Mouse (Mus musculus) midbrain, embryonic 10.5 days (tissue): ENCODE measurements around the gene Neurl1a. TPM values are rescaled to one million over a fixed set of nuclear protein-coding genes. Genes with fewer than 3 reads are reported as not detected.

Experiments used
- DNase-seq: peaks from one replicate; pipeline ENCODE4 v3.0.0-alpha.2; 2017; ENCODE audit warnings: low spot score
- H3K27ac ChIP-seq: fragments of 300-500 bp; sonication (generic); replicated peaks from 2 replicates; pipeline ENCODE4 v1.5.1; 2016; ENCODE audit warnings: mild to moderate bottlenecking
- H3K27me3 ChIP-seq: fragments of 300-500 bp; sonication (generic); 2 replicates; pipeline ENCODE4 v1.6.1; 2016; ENCODE audit warnings: low read depth, mild to moderate bottlenecking; ENCODE audit not compliant: poor library complexity, severe bottlenecking
- H3K36me3 ChIP-seq: fragments of 300-500 bp; sonication (generic); 2 replicates; pipeline ENCODE4 v1.6.1; 2016; ENCODE audit warnings: mild to moderate bottlenecking, moderate library complexity
- H3K4me1 ChIP-seq: fragments of 300-500 bp; sonication (generic); 2 replicates; pipeline ENCODE4 v1.6.1; 2016
- H3K4me3 ChIP-seq: fragments of 300-500 bp; sonication (generic); 2 replicates; pipeline ENCODE4 v1.5.1; 2016; ENCODE audit warnings: mild to moderate bottlenecking, moderate library complexity
- H3K9me3 ChIP-seq: fragments of 300-500 bp; sonication (generic); replicated peaks from 2 replicates; pipeline ENCODE4 v1.6.1; 2016; ENCODE audit warnings: mild to moderate bottlenecking
- WGBS: fragments of 180-500 bp; shearing (Covaris S2); methylation state at CpG from one replicate; pipeline ENCODE4 v1.1.7; 2016; 5-methylcytosine and 5-hydroxymethylcytosine counted together
- polyA plus RNA-seq: library from polyadenylated mRNA; unstranded; fragments of >200 nt; fragmentation: Nextera tagmentation; extraction: Ambion mirVana; gene quantifications from 2 replicates; pipeline ENCODE4 v1.2.1, GENCODE M21; 2016

Gene Neurl1a
- polyA plus RNA-seq, 1 experiment from 2014 or later = 5.0 TPM

GRCm38 (mm10) chr19:47175472-47175871 is 3.1 kb upstream of the Neurl1a start:
- no peak for DNase-seq
- peaks cover 50% of the 10 kb centered on the region for H3K27me3 ChIP-seq

GRCm38 (mm10) chr19:47176916-47177505 is 1.6 kb upstream of the Neurl1a start:
- Histone ChIP-seq H3K4me3 (no peak overlapping the region), H3K27me3 (peaks cover 65% of the 10 kb centered on the region), H3K36me3 (no peaks in the 10 kb centered on the region), H3K4me1 (peaks cover 22% of the 10 kb centered on the region), H3K9me3 (peaks cover 8% of the 10 kb centered on the region), H3K27ac (no peak overlapping the region)
- DNase-seq = no peak
- WGBS = 78% methylated on average over 2 of the region's 2 CpGs

More at GRCm38 (mm10) chr19:47175472-47175871, 3.1 kb upstream of the Neurl1a start:
- H3K9me3 ChIP-seq = no peaks in the 10 kb centered on the region
- H3K36me3 ChIP-seq = no peaks in the 10 kb centered on the region
- peaks cover 22% of the 10 kb centered on the region for H3K4me1 ChIP-seq
- no peak overlapping the region for H3K27ac ChIP-seq
- WGBS = 74% methylated on average over 2 of the region's 2 CpGs
- no peak overlapping the region for H3K4me3 ChIP-seq

DNA sequence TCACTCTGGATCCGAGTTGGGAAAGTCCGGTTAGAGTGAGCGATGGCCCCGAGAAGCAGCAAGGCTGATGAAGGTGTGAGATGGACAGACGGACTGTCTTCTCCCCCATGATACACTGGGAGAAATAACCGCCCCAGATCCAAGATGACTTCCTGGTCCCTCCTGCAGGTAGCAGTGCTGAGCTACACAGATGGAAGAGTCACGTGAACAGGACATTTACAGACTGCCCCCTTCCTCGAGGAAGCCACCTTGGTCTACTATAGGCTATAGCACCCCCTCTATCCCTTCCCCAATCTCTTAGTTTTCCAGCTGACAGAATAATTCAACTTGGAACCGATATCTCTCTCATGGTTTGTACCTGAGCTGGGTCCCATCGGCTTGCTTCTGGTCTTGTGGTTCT is 619 bp upstream of the Neurl1a start:
- no peak for DNase-seq
- WGBS = 18% methylated on average over 10 of the region's 10 CpGs
- Histone ChIP-seq H3K27me3 (peaks cover 66% of the 10 kb centered on the region), H3K4me1 (peaks cover 22% of the 10 kb centered on the region), H3K27ac (no peak overlapping the region), H3K36me3 (no peaks in the 10 kb centered on the region), H3K9me3 (peaks cover 11% of the 10 kb centered on the region), H3K4me3 (peak overlapping the region; percentile 78)

GRCm38 (mm10) chr19:47179272-47179809 is 721 bp downstream of the Neurl1a start:
- H3K9me3 ChIP-seq = peaks cover 11% of the 10 kb centered on the region
- under 1% methylated on average over 37 of the region's 42 CpGs for WGBS
- peak overlapping the region; percentile 74 for H3K27ac ChIP-seq
- no peaks in the 10 kb centered on the region for H3K36me3 ChIP-seq
- H3K27me3 ChIP-seq = peaks cover 68% of the 10 kb centered on the region
- DNase-seq = peak; percentile 35
- H3K4me1 ChIP-seq = peaks cover 29% of the 10 kb centered on the region
- H3K4me3 ChIP-seq = peak overlapping the region; percentile 78

- H3K27ac ChIP-seq = no peak overlapping the region
These were observed 1.4 kb downstream of the Neurl1a start for GRCm38 (mm10) chr19:47180011-47180410.

DNA sequence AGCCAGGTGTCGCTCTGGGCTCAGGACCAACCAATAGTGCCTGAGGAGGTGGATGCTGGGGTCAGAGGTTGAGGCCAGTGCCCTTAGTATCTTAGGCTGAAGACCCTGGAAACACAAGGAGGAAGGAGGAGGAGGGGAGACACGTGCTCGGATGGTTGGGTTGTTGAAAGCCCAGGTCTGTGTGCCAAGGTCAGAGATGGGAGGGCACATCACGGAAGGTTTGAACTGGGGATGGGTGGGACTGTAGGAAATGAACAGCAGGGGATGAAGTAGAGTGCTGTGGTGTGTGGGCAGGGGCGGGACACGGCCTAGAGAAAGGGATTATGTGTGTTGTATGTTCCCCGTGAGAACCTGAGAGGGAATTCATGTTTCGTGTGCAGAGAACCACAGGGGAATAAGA is 5.6 kb downstream of the Neurl1a start:
- H3K36me3 ChIP-seq = no peaks in the 10 kb centered on the region
- peaks cover 35% of the 10 kb centered on the region for H3K4me1 ChIP-seq
- H3K27ac ChIP-seq = no peak overlapping the region
- H3K4me3 ChIP-seq = no peak overlapping the region
- H3K27me3 ChIP-seq = peaks cover 31% of the 10 kb centered on the region
- H3K9me3 ChIP-seq = peaks cover 11% of the 10 kb centered on the region
- WGBS = 68% methylated on average over 8 of the region's 8 CpGs
- no peak for DNase-seq

More at GRCm38 (mm10) chr19:47180011-47180410, 1.4 kb downstream of the Neurl1a start:
- H3K4me1 ChIP-seq = peaks cover 31% of the 10 kb centered on the region
- peak overlapping the region; percentile 78; the same call in 1 of the 2 replicates for H3K4me3 ChIP-seq
- H3K27me3 ChIP-seq = peaks cover 68% of the 10 kb centered on the region
- no peak for DNase-seq
- H3K9me3 ChIP-seq = peaks cover 11% of the 10 kb centered on the region
- 10% methylated on average over 8 of the region's 8 CpGs for WGBS
- H3K36me3 ChIP-seq = no peaks in the 10 kb centered on the region

- no peak for DNase-seq
- Histone ChIP-seq H3K27ac (no peak overlapping the region), H3K27me3 (peaks cover 26% of the 10 kb centered on the region), H3K4me1 (peaks cover 30% of the 10 kb centered on the region), H3K9me3 (peaks cover 11% of the 10 kb centered on the region), H3K36me3 (no peaks in the 10 kb centered on the region), H3K4me3 (no peak overlapping the region)
- WGBS = 71% methylated on average over 4 of the region's 4 CpGs
These were observed 6.1 kb downstream of the Neurl1a start for GRCm38 (mm10) chr19:47184736-47185135.

GRCm38 (mm10) chr19:47186514-47187275 is 8.1 kb downstream of the Neurl1a start:
- Histone ChIP-seq H3K27ac (no peak overlapping the region), H3K4me3 (no peak overlapping the region), H3K27me3 (peaks cover 6% of the 10 kb centered on the region; the same call in 1 of the 2 replicates), H3K4me1 (peaks cover 26% of the 10 kb centered on the region), H3K9me3 (peaks cover 6% of the 10 kb centered on the region), H3K36me3 (no peaks in the 10 kb centered on the region)
- WGBS = 59% methylated on average over 15 of the region's 15 CpGs
- DNase-seq = no peak

GRCm38 (mm10) chr19:47188515-47189128 is 10.0 kb downstream of the Neurl1a start:
- H3K4me3 ChIP-seq = no peak overlapping the region
- no peak for DNase-seq
- H3K27me3 ChIP-seq = peaks cover 3% of the 10 kb centered on the region; the same call in 1 of the 2 replicates
- H3K4me1 ChIP-seq = peaks cover 23% of the 10 kb centered on the region
- H3K36me3 ChIP-seq = no peaks in the 10 kb centered on the region
- H3K27ac ChIP-seq = 0 out of 2 replicates have a peak overlapping the region, but pooled peaks have one; percentile 33
- 86% methylated on average over 11 of the region's 11 CpGs for WGBS
- 0 out of 2 replicates have a peak, but pooled peaks cover 3% of the 10 kb centered on the region for H3K9me3 ChIP-seq

DNA sequence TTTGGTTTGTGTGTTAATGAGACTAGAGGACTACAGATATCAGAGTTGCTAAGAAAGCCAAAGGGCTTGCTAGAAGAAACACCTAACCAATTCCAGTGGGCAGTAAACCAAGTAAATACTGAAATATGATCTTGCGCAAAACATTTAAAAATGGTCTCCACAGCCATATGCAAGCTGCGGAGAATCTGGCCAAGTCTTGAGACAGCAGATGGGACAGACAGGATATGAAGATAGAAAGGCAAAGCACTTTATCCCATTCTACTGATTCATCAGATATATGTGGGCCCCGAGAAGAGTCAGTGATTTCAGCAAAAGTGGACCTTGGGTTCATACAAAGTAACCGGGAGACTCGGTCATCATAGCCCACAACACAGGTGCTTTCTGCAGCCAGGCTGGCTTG is 13.5 kb downstream of the Neurl1a start:
- Histone ChIP-seq H3K4me3 (no peak overlapping the region), H3K27me3 (no peaks in the 10 kb centered on the region), H3K27ac (no peak overlapping the region), H3K36me3 (no peaks in the 10 kb centered on the region), H3K4me1 (peaks cover 8% of the 10 kb centered on the region), H3K9me3 (0 out of 2 replicates have a peak, but pooled peaks cover 3% of the 10 kb centered on the region)
- DNase-seq = no peak
- 94% methylated on average over 5 of the region's 5 CpGs for WGBS

- peaks cover 16% of the 10 kb centered on the region for H3K4me1 ChIP-seq
- no peaks in the 10 kb centered on the region for H3K9me3 ChIP-seq
- 87% methylated on average over 13 of the region's 13 CpGs for WGBS
- no peaks in the 10 kb centered on the region for H3K27me3 ChIP-seq
- DNase-seq = no peak
- no peaks in the 10 kb centered on the region for H3K36me3 ChIP-seq
- no peak overlapping the region for H3K27ac ChIP-seq
- no peak overlapping the region for H3K4me3 ChIP-seq
These were observed 20.2 kb downstream of the Neurl1a start for GRCm38 (mm10) chr19:47198671-47199350.

DNA sequence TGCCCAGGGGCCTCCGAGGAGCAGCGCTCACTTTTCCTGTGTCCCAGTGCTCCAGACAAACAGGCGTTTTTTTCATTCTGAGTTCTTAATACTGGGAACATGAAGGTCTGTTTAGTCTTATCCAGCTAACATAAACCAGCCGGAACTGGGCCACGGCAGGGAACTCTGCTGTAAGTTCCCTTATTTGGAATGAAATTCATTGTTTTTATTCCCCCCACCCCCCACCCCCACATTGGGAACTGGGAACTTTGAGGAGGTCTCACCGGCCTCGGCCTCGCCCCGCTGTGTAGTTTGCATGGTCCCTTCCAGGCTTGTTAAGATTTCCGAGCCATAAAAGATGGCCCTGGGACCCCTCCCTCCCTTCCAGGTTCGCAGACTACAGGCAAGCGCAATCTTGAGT is 23.4 kb downstream of the Neurl1a start:
- 70% methylated on average over 12 of the region's 12 CpGs for WGBS
- Histone ChIP-seq H3K9me3 (no peaks in the 10 kb centered on the region), H3K27ac (peak overlapping the region; percentile 30; the same call in 1 of the 2 replicates), H3K27me3 (no peaks in the 10 kb centered on the region), H3K36me3 (no peaks in the 10 kb centered on the region), H3K4me3 (no peak overlapping the region), H3K4me1 (peaks cover 16% of the 10 kb centered on the region)
- no peak for DNase-seq
